Mouse (Mus musculus): ENCODE data around the gene Chrne.

Chrne gene

DNA sequence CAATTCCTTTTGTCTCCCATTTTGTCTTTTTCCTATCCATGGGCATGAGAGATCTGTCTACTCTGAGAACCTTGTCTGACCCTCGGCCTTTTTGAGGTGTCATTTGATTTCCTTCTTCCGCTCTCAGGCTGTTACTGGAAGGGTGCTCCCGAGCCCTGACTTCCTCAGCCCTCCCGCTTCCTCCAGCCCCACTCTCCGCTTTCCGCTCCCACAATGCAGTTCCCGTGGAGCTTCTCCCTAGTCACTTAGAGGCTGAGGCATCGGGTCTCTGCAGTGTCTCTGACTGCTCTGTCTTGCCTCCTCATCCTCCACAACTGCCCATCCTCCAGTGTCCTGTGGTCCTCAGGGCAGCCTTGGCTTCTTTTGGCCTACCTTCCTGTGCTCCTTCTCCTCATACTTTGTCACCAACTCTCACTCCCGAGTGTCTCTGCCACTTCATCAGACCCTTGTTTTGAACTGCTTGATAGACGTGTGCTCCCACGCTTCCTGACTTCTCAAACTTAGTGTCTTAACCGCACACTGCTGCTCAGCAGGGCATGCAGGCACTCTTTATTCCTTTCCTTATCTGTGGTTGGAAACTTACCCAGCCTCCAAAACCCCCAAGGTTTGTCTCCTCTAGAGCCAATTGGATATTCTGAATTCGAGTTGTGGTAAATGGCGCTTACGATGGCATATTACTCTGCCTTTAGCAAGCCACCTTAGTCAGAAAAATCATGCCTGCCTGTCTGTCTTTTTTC is 24.6 kb downstream of the Chrne start:
- no peaks in the 10 kb centered on the region for H3K9me3 ChIP-seq (ENCODE audit: low read length)
- peaks cover 14% of the 10 kb centered on the region for H3K4me1 ChIP-seq (replicated peaks; ENCODE audit: low read depth, low read length)
- TF ChIP-seq NANOG (IDR thresholded peaks at IDR 0.05; ENCODE audit: borderline replicate concordance, low read length), result no peak

DNA sequence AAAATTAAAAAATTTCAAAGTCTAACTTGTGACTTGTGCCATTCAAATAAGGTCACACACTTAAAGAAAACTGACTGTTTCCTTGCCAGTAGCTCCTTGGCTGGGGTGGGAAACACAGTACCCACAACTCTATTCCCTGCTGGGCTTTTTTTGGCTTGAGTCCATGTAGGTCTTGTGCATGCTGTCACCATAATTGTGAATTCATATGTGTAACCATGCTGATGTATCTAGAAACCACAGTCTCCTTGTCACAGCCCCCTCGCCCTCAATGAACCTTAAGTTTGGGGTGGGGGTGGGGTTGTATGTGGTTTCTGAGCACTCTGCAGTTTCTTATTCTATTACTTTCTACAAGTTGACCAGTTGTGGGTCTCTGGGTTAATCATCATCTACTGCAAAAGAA is 27.3 kb downstream of the Chrne start:
- no peak overlapping the region for H3K4me3 ChIP-seq (replicated peaks; ENCODE audit: low read length)
- H3K36me3 ChIP-seq (ENCODE audit: insufficient read depth, low read length), result peaks cover 11% of the 10 kb centered on the region; the same call in 1 of the 2 replicates
- no peaks in the 10 kb centered on the region for H3K27me3 ChIP-seq (ENCODE audit: insufficient read depth, low read length)
- TF ChIP-seq CTCF (conservative IDR thresholded peaks at IDR 0.05; ENCODE audit: low read length) (no peak), POU5F1 (IDR thresholded peaks at IDR 0.05; ENCODE audit: borderline replicate concordance, low read length) (no peak), NANOG (IDR thresholded peaks at IDR 0.05; ENCODE audit: borderline replicate concordance, low read length) (no peak)
- H3K9me3 ChIP-seq (ENCODE audit: low read length), result no peaks in the 10 kb centered on the region
- peaks cover 10% of the 10 kb centered on the region for H3K4me1 ChIP-seq (replicated peaks; ENCODE audit: low read depth, low read length)

More for the DNA sequence above, 24.6 kb downstream of the Chrne start:
- Histone ChIP-seq H3K36me3 (ENCODE audit: insufficient read depth, low read length) (peaks cover 30% of the 10 kb centered on the region), H3K27me3 (ENCODE audit: insufficient read depth, low read length) (no peaks in the 10 kb centered on the region), H3K4me3 (replicated peaks; ENCODE audit: low read length) (no peak overlapping the region)

DNA sequence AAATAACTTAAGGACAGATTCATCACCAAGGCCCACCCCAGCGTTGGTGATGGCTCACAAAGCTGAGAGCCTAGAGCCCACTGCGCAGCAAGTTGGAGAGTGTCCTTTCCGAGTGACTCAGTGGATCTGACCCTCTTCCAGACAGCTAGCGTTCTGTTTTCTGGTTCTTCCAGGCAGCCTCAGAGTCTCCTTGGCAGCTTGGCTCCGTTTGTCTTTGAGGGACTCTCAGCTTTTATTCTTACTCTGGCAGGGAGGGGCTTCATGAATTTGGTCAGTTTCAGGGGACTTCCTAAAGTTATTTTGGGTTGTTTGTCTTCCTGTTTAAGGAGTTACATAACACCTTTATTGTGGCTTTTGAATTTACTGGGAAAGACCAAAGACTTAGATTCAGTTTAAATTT is 32.1 kb downstream of the Chrne start:
- no peaks in the 10 kb centered on the region for H3K27me3 ChIP-seq (ENCODE audit: insufficient read depth, low read length)
- no peaks in the 10 kb centered on the region for H3K9me3 ChIP-seq (ENCODE audit: low read length)
- no peak overlapping the region for H3K4me3 ChIP-seq (replicated peaks; ENCODE audit: low read length)
- H3K4me1 ChIP-seq (replicated peaks; ENCODE audit: low read depth, low read length), result peaks cover 24% of the 10 kb centered on the region
- TF ChIP-seq POU5F1 (IDR thresholded peaks at IDR 0.05; ENCODE audit: borderline replicate concordance, low read length), result no peak
- TF ChIP-seq NANOG (IDR thresholded peaks at IDR 0.05; ENCODE audit: borderline replicate concordance, low read length), result no peak
- no peak for TF ChIP-seq CTCF (conservative IDR thresholded peaks at IDR 0.05; ENCODE audit: low read length)
- peaks cover 8% of the 10 kb centered on the region; the same call in 1 of the 2 replicates for H3K36me3 ChIP-seq (ENCODE audit: insufficient read depth, low read length)

GRCm38 (mm10) chr11:70586261-70586660 is 32.8 kb downstream of the Chrne start:
- TF ChIP-seq NANOG (IDR thresholded peaks at IDR 0.05; ENCODE audit: borderline replicate concordance, low read length) (no peak), CTCF (conservative IDR thresholded peaks at IDR 0.05; ENCODE audit: low read length) (no peak), POU5F1 (IDR thresholded peaks at IDR 0.05; ENCODE audit: borderline replicate concordance, low read length) (no peak)

DNA sequence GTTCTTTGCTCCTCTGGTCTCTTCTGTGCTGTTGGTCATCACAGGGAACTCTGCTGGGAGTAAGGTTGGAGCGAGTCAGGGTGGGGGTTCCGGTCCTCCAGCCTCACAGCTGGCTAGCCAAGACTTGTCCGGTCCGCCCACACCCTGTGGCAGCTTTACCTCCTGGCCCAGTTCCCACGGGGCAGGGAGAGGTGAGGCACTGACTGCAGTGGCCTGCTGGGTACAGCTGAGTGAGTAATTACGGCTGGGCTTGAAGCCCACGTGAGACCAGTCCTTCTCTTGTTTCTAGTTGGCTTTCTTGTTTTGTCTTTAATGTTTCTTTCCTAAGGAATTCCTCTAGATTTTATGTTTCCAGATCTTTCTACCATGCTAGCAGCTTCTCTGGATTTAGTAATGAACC is 33.6 kb downstream of the Chrne start:
- TF ChIP-seq POU5F1 (IDR thresholded peaks at IDR 0.05; ENCODE audit: borderline replicate concordance, low read length), result no peak
- no peak for TF ChIP-seq CTCF (conservative IDR thresholded peaks at IDR 0.05; ENCODE audit: low read length)
- TF ChIP-seq NANOG (IDR thresholded peaks at IDR 0.05; ENCODE audit: borderline replicate concordance, low read length), result no peak
- Histone ChIP-seq H3K9me3 (ENCODE audit: low read length) (no peaks in the 10 kb centered on the region), H3K4me1 (replicated peaks; ENCODE audit: low read depth, low read length) (peaks cover 26% of the 10 kb centered on the region), H3K4me3 (replicated peaks; ENCODE audit: low read length) (peak overlapping the region; percentile 41; the same call in 1 of the 2 replicates), H3K36me3 (ENCODE audit: insufficient read depth, low read length) (peaks cover 8% of the 10 kb centered on the region; the same call in 1 of the 2 replicates), H3K27me3 (ENCODE audit: insufficient read depth, low read length) (no peaks in the 10 kb centered on the region)

More at GRCm38 (mm10) chr11:70586261-70586660, 32.8 kb downstream of the Chrne start:
- no peaks in the 10 kb centered on the region for H3K27me3 ChIP-seq (ENCODE audit: insufficient read depth, low read length)
- no peaks in the 10 kb centered on the region for H3K9me3 ChIP-seq (ENCODE audit: low read length)
- no peak overlapping the region for H3K4me3 ChIP-seq (replicated peaks; ENCODE audit: low read length)
- peaks cover 8% of the 10 kb centered on the region; the same call in 1 of the 2 replicates for H3K36me3 ChIP-seq (ENCODE audit: insufficient read depth, low read length)
- H3K4me1 ChIP-seq (replicated peaks; ENCODE audit: low read depth, low read length), result peaks cover 24% of the 10 kb centered on the region

- Histone ChIP-seq H3K9me3 (ENCODE audit: low read length) (no peaks in the 10 kb centered on the region), H3K36me3 (ENCODE audit: insufficient read depth, low read length) (peaks cover 8% of the 10 kb centered on the region; the same call in 1 of the 2 replicates), H3K4me3 (replicated peaks; ENCODE audit: low read length) (no peak overlapping the region), H3K4me1 (replicated peaks; ENCODE audit: low read depth, low read length) (peaks cover 43% of the 10 kb centered on the region), H3K27me3 (ENCODE audit: insufficient read depth, low read length) (no peaks in the 10 kb centered on the region)
- TF ChIP-seq CTCF (conservative IDR thresholded peaks at IDR 0.05; ENCODE audit: low read length) (no peak), NANOG (IDR thresholded peaks at IDR 0.05; ENCODE audit: borderline replicate concordance, low read length) (no peak), POU5F1 (IDR thresholded peaks at IDR 0.05; ENCODE audit: borderline replicate concordance, low read length) (no peak)
Observed at GRCm38 (mm10) chr11:70583775-70584174, 35.2 kb downstream of the Chrne start.

- Histone ChIP-seq H3K4me3 (replicated peaks; ENCODE audit: low read length) (no peak overlapping the region), H3K4me1 (replicated peaks; ENCODE audit: low read depth, low read length) (peaks cover 49% of the 10 kb centered on the region), H3K36me3 (ENCODE audit: insufficient read depth, low read length) (peaks cover 8% of the 10 kb centered on the region; the same call in 1 of the 2 replicates), H3K27me3 (ENCODE audit: insufficient read depth, low read length) (no peaks in the 10 kb centered on the region), H3K9me3 (ENCODE audit: low read length) (no peaks in the 10 kb centered on the region)
- TF ChIP-seq CTCF (conservative IDR thresholded peaks at IDR 0.05; ENCODE audit: low read length) (no peak), NANOG (IDR thresholded peaks at IDR 0.05; ENCODE audit: borderline replicate concordance, low read length) (no peak), POU5F1 (IDR thresholded peaks at IDR 0.05; ENCODE audit: borderline replicate concordance, low read length) (no peak)
Observed at GRCm38 (mm10) chr11:70583022-70583714, 35.8 kb downstream of the Chrne start.

- TF ChIP-seq POU5F1 (IDR thresholded peaks at IDR 0.05; ENCODE audit: borderline replicate concordance, low read length) (no peak), NANOG (IDR thresholded peaks at IDR 0.05; ENCODE audit: borderline replicate concordance, low read length) (no peak), CTCF (conservative IDR thresholded peaks at IDR 0.05; ENCODE audit: low read length) (no peak)
- H3K9me3 ChIP-seq (ENCODE audit: low read length), result no peaks in the 10 kb centered on the region
- no peak overlapping the region for H3K4me3 ChIP-seq (replicated peaks; ENCODE audit: low read length)
- no peaks in the 10 kb centered on the region for H3K36me3 ChIP-seq (ENCODE audit: insufficient read depth, low read length)
- H3K4me1 ChIP-seq (replicated peaks; ENCODE audit: low read depth, low read length), result peaks cover 59% of the 10 kb centered on the region
- H3K27me3 ChIP-seq (ENCODE audit: insufficient read depth, low read length), result no peaks in the 10 kb centered on the region
Observed at GRCm38 (mm10) chr11:70582196-70582595, 36.8 kb downstream of the Chrne start.

Data from E14TG2a.4 (cell line).